Comparison of ENCODE assay signal across 7 mouse cellular contexts in genomic region chrX:73718686-73719362, GRCm38 (mm10). TPM values are rescaled to one million over a fixed set of nuclear protein-coding genes. Genes with fewer than 3 reads are reported as not detected.
A peak's percentile ranks its signal among the peaks of the same experiment; 100 is the strongest.
DNase-seq lines count a peak whose midpoint lies in the region; ATAC-seq and TF ChIP-seq lines count a peak whose summit lies in the region.

No protein-coding gene starts in this region.

- peak overlapping the region; percentile 51 for H3K27ac ChIP-seq in heart, embryonic 13.5 days (replicated peaks)
- H3K27ac ChIP-seq in macrophage = peak overlapping the region; percentile 95
- H3K27ac ChIP-seq in stomach, postnatal 0 days (replicated peaks) = peak overlapping the region; percentile 75

- TF ChIP-seq EP300 in stomach, postnatal 0 days (optimal IDR thresholded peaks at IDR 0.05) = no peak

- peak overlapping the region; percentile 16; the same call in 1 of the 2 replicates for H3K4me3 ChIP-seq in heart, embryonic 13.5 days
- H3K4me3 ChIP-seq in macrophage (ENCODE audit: inconsistent target) = peak overlapping the region; percentile 70
- no peak overlapping the region for H3K4me3 ChIP-seq in stomach, postnatal 0 days (ENCODE audit: low read depth, low read length)

- H3K9ac ChIP-seq in heart, embryonic 13.5 days = peak overlapping the region; percentile 47
- peak overlapping the region; percentile 8; the same call in 1 of the 2 replicates for H3K9ac ChIP-seq in stomach, postnatal 0 days (ENCODE audit: low read length)

- H3K27me3 ChIP-seq in heart, embryonic 13.5 days (replicated peaks) = no peaks in the 10 kb centered on the region; the same call in 1 of the 2 replicates
- no peaks in the 10 kb centered on the region for H3K27me3 ChIP-seq in stomach, postnatal 0 days (ENCODE audit: control insufficient read depth, insufficient read depth, low read length)

- peaks cover 76% of the 10 kb centered on the region for H3K79me2 ChIP-seq in macrophage (ENCODE audit: inconsistent target)

- DNase-seq in 3134 (ENCODE audit: extremely low read depth, insufficient read length, low spot score) (peak; percentile 18), A20 (ENCODE audit: low read depth, low spot score) (peak; percentile 86)
- peak; percentile 39 for DNase-seq in cerebellum, adult 11-12 months
- peak; percentile 52 to 63 for DNase-seq in kidney, postnatal 25 days
- peak; percentile 70 for DNase-seq in stomach, postnatal 0 days (ENCODE audit: low spot score)

- peaks cover 8% of the 10 kb centered on the region; the same call in 1 of the 2 replicates for H3K36me3 ChIP-seq in heart, embryonic 13.5 days
- H3K36me3 ChIP-seq in macrophage (ENCODE audit: inconsistent target) = no peaks in the 10 kb centered on the region
- H3K36me3 ChIP-seq in stomach, postnatal 0 days (ENCODE audit: control insufficient read depth, insufficient read depth, low read length) = no peaks in the 10 kb centered on the region

- H3K4me1 ChIP-seq in heart, embryonic 13.5 days = peaks cover 39% of the 10 kb centered on the region
- H3K4me1 ChIP-seq in stomach, postnatal 0 days (replicated peaks; ENCODE audit: control insufficient read depth, insufficient read depth) = no peaks in the 10 kb centered on the region

- no peak for TF ChIP-seq CTCF in stomach, postnatal 0 days (IDR thresholded peaks at IDR 0.05; ENCODE audit: low read depth)

- H3K9me3 ChIP-seq in heart, embryonic 13.5 days = no peaks in the 10 kb centered on the region
- H3K9me3 ChIP-seq in stomach, postnatal 0 days (ENCODE audit: control insufficient read depth, low read length) = no peaks in the 10 kb centered on the region

- 28% methylated on average over 5 of the region's 5 CpGs for WGBS in heart, embryonic 13.5 days
- 14% methylated on average over 5 of the region's 5 CpGs for WGBS in macrophage (ENCODE audit: missing documents)
- 37% methylated on average over 5 of the region's 5 CpGs for WGBS in stomach, postnatal 0 days

- H3K4me2 ChIP-seq in heart, embryonic 13.5 days = peak overlapping the region; percentile 79
- peak overlapping the region; percentile 58 for H3K4me2 ChIP-seq in stomach, postnatal 0 days (replicated peaks; ENCODE audit: low read depth)

- no peak for ATAC-seq in heart, embryonic 13.5 days (ENCODE audit: extremely low read depth, insufficient number of reproducible peaks, low FRiP score, low TSS enrichment)
- ATAC-seq in stomach, postnatal 0 days (ENCODE audit: low FRiP score, low TSS enrichment) = no peak

RNA-seq across cellular contexts. Expression of gene Abcd1, which starts 2.4 kb away (rescaled TPM):
- polyA plus RNA-seq in heart, embryonic 13.5 days (2015; fragmentation: Nextera tagmentation; extraction: Ambion mirVana) = 12.3 and 12.4 TPM in 2 replicates
- total RNA-seq in macrophage (2018; cell fraction: chromatin; rRNA removed) = 100 to 1,000 TPM in 11 of 26 experiments, 10 to 100 TPM in 15; 10.5 to 154 (median 89.2) TPM
- total RNA-seq in macrophage (2018; cell fraction: cytosol; rRNA removed) = 10 to 100 TPM; 46.8 to 94.2 (median 67.9) TPM
- total RNA-seq in macrophage (2018; cell fraction: nucleus; rRNA removed) = 100 to 1,000 TPM in 8 of 26 experiments, 10 to 100 TPM in 18; 20.2 to 118 (median 81.9) TPM
- 42.0 to 64.5 TPM (median 61.4 TPM) in 3 replicates for polyA plus RNA-seq in macrophage (2018)
- 9.3 and 9.4 TPM in 2 replicates for polyA plus RNA-seq in stomach, postnatal 0 days (2015; fragmentation: Nextera tagmentation; extraction: Ambion mirVana)

RNA-seq across cellular contexts. Expression of gene Bcap31, which starts 2.8 kb away (rescaled TPM):
- polyA plus RNA-seq in heart, embryonic 13.5 days (2015; fragmentation: Nextera tagmentation; extraction: Ambion mirVana) = 166 and 185 TPM in 2 replicates
- 10 to 100 TPM in 24 of 26 experiments, 1 to 10 TPM in 2; 7.8 to 36.6 (median 19.4) TPM for total RNA-seq in macrophage (2018; cell fraction: chromatin; rRNA removed)
- total RNA-seq in macrophage (2018; cell fraction: cytosol; rRNA removed) = 100 to 1,000 TPM; 144 to 223 (median 182) TPM
- 100 to 1,000 TPM in 23 of 26 experiments, 10 to 100 TPM in 3; 29.8 to 200 (median 139) TPM for total RNA-seq in macrophage (2018; cell fraction: nucleus; rRNA removed)
- 211 to 247 TPM (median 232 TPM) in 3 replicates for polyA plus RNA-seq in macrophage (2018)
- 270 and 283 TPM in 2 replicates for polyA plus RNA-seq in stomach, postnatal 0 days (2015; fragmentation: Nextera tagmentation; extraction: Ambion mirVana)

RNA-seq across cellular contexts. Expression of gene Plxnb3, which starts 38.1 kb away (rescaled TPM):
- polyA plus RNA-seq in heart, embryonic 13.5 days (2015; fragmentation: Nextera tagmentation; extraction: Ambion mirVana) = 0.46 and 0.51 TPM in 2 replicates
- 10 to 100 TPM in 11 of 26 experiments, 1 to 10 TPM in 15; 1.1 to 26.4 (median 9.4) TPM for total RNA-seq in macrophage (2018; cell fraction: chromatin; rRNA removed)
- total RNA-seq in macrophage (2018; cell fraction: cytosol; rRNA removed) = 1 to 10 TPM; 1.3 to 6.4 (median 2.6) TPM
- total RNA-seq in macrophage (2018; cell fraction: nucleus; rRNA removed) = 10 to 100 TPM in 6 of 26 experiments, 1 to 10 TPM in 20; 2.0 to 14.1 (median 7.0) TPM
- 0.69 to 2.3 TPM (median 1.4 TPM) in 3 replicates for polyA plus RNA-seq in macrophage (2018)
- 0.30 and 0.36 TPM in 2 replicates for polyA plus RNA-seq in stomach, postnatal 0 days (2015; fragmentation: Nextera tagmentation; extraction: Ambion mirVana)

RNA-seq across cellular contexts. Expression of gene Slc6a8, which starts 45.9 kb away (rescaled TPM):
- 6.8 and 8.0 TPM in 2 replicates for polyA plus RNA-seq in heart, embryonic 13.5 days (2015; fragmentation: Nextera tagmentation; extraction: Ambion mirVana)
- 100 to 1,000 TPM in 21 of 26 experiments, 10 to 100 TPM in 5; 72.5 to 508 (median 169) TPM for total RNA-seq in macrophage (2018; cell fraction: chromatin; rRNA removed)
- 100 to 1,000 TPM in 13 of 26 experiments, 10 to 100 TPM in 13; 64.0 to 167 (median 101) TPM for total RNA-seq in macrophage (2018; cell fraction: cytosol; rRNA removed)
- total RNA-seq in macrophage (2018; cell fraction: nucleus; rRNA removed) = 100 to 1,000 TPM in 25 of 26 experiments, 10 to 100 TPM in 1; 97.6 to 289 (median 150) TPM
- 66.4 to 157 TPM (median 124 TPM) in 3 replicates for polyA plus RNA-seq in macrophage (2018)
- 7.5 and 9.2 TPM in 2 replicates for polyA plus RNA-seq in stomach, postnatal 0 days (2015; fragmentation: Nextera tagmentation; extraction: Ambion mirVana)

RNA-seq across cellular contexts. Expression of gene Srpk3, which starts 55.4 kb away (rescaled TPM):
- polyA plus RNA-seq in heart, embryonic 13.5 days (2015; fragmentation: Nextera tagmentation; extraction: Ambion mirVana) = 76.2 and 85.8 TPM in 2 replicates
- total RNA-seq in macrophage (2018; cell fraction: chromatin; rRNA removed) = 1 to 10 TPM in 24 of 26 experiments, under 1 TPM in 2; 0.74 to 8.6 (median 3.7) TPM
- under 1 TPM; 0.06 to 0.73 (median 0.25) TPM for total RNA-seq in macrophage (2018; cell fraction: cytosol; rRNA removed)
- 1 to 10 TPM in 19 of 26 experiments, under 1 TPM in 7; 0.39 to 3.9 (median 1.4) TPM for total RNA-seq in macrophage (2018; cell fraction: nucleus; rRNA removed)
- 0.25 to 0.87 TPM (median 0.77 TPM) in 3 replicates for polyA plus RNA-seq in macrophage (2018)
- 2.2 and 2.6 TPM in 2 replicates for polyA plus RNA-seq in stomach, postnatal 0 days (2015; fragmentation: Nextera tagmentation; extraction: Ambion mirVana)

Comparison
In these comparisons a context has a peak if more than half of its experiments do, and no peak if none do; other contexts are left out.
1. DNase-seq: peak in every context shown above with its lines; median percentile 86 in A20; 70 in stomach, postnatal 0 days; 58 in kidney, postnatal 25 days; 39 in cerebellum, adult 11-12 months; 18 in 3134.